Mouse (Mus musculus): Measurements from ENCODE around the gene Spz1. TPM values are rescaled to one million over a fixed set of nuclear protein-coding genes. Genes with fewer than 3 reads are reported as not detected.
"Not testable (repeated sequence)": the region's sequence is repeated elsewhere in the genome, so short reads cannot be mapped to it uniquely, and the experiment has no call there.

The Spz1 gene
- not detected for total RNA-seq (2021)
- long read RNA-seq, experiment 1: 0 reads
- long read RNA-seq, experiment 2: 0 reads

DNA sequence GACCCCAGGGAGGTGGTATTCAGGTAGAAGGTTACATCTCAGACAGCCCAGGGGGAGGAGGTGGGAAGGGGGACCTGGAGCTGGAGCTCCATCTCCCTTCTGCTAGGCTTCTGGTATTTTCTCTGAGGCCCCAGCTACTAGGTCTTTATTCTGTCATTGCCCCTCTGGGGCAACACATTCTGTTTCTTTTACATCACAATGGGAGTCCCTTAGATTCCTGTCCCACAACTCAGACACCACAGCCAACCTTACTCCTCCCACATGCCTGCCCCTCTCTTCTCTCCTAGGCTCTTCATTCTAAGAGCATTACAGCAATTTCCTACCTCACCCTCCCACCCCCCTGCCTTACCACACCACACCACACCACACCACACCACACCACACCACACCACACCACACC lies at the start of gene Spz1:
Gene Spz1 (minus strand): TSS at position 101 of the 400 bp plus-strand sequence.
- DNase-seq (ENCODE audit: extremely low spot score in 1 of 2, low spot score in 2 of 2): no peak
- intact Hi-C loops (cut with DNase I): no loop called here
- Histone ChIP-seq H3K4me3 (no peak within 1 kb of the TSS), H3K27ac (no peak within 1 kb of the TSS)
- TF ChIP-seq CTCF (IDR thresholded peaks at IDR 0.05): no peak

GRCm38 (mm10) chr13:92616459-92616858 lies 40.5 kb upstream of the Spz1 start:
- intact Hi-C loops (cut with DNase I): no loop called here
- Histone ChIP-seq H3K4me3 (no peak overlapping the region), H3K27ac (no peak overlapping the region)
- no peak for TF ChIP-seq CTCF (IDR thresholded peaks at IDR 0.05)
- DNase-seq (ENCODE audit: extremely low spot score in 1 of 2, low spot score in 2 of 2): no peak

- no peak for DNase-seq (ENCODE audit: extremely low spot score in 1 of 2, low spot score in 2 of 2)
- H3K4me3 ChIP-seq: no peak overlapping the region
- no peak for TF ChIP-seq CTCF (IDR thresholded peaks at IDR 0.05)
- intact Hi-C loops (cut with DNase I): no loop called here
- H3K27ac ChIP-seq: no peak overlapping the region
Observed at GRCm38 (mm10) chr13:92615201-92615600, 39.2 kb upstream of the Spz1 start.

DNA sequence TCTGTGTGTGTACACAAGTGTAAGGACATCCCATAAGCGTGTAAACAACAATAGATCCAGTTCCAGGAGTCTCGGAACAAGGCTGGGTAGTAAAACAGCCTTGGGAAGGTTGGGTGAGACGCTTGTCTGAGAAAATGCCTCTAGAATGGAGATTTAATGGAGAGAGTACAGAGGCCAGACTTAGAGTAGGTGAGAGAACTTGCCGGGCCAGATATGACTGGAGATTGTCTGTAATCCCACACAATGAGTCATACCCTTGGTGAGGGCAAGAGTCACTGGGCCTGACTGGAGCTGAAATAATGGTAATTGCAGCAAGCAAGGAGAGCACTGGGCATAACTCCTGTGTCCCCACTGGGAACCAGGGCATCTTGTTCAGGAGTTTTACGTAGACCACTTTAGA lies 37.1 kb upstream of the Spz1 start:
- no peak for TF ChIP-seq CTCF (IDR thresholded peaks at IDR 0.05)
- H3K4me3 ChIP-seq: peak overlapping the region; percentile 100
- H3K27ac ChIP-seq: no peak overlapping the region
- intact Hi-C loops (cut with DNase I): loop anchor here (5.0 kb wide), 1 partner anchor 81 kb away; the partner anchor contains the start of gene Zfyve16
- peak in 1 of 2 experiments; percentile 7 for DNase-seq (ENCODE audit: extremely low spot score in 1 of 2, low spot score in 2 of 2)

DNA sequence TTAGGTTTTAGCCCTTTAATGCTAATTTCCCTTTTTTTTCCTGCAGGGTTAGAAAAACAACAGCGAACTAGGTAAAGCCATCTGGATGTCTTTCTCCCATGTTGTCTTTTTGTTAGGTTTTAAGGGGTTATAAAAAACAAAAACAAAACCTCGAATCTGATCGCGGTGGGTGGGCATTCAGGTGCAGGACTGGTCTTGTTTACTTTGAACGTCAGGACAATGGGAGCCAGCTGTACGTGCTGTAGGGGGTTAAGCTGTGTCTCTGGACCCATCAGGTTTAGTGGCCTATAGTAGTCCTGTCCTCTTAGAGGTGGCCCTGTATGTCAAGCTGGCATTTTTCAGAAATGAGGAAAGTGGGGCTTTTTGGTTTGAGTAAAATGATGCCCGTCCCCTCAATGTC lies 35.9 kb upstream of the Spz1 start:
- intact Hi-C loops (cut with DNase I): loop anchor here (5.0 kb wide), 1 partner anchor 80 kb away; the partner anchor contains the start of gene Zfyve16
- H3K27ac ChIP-seq: peak overlapping the region; percentile 94
- H3K4me3 ChIP-seq: peak overlapping the region; percentile 100
- TF ChIP-seq CTCF (IDR thresholded peaks at IDR 0.05): no peak
- DNase-seq (ENCODE audit: extremely low spot score in 1 of 2, low spot score in 2 of 2): no peak

DNA sequence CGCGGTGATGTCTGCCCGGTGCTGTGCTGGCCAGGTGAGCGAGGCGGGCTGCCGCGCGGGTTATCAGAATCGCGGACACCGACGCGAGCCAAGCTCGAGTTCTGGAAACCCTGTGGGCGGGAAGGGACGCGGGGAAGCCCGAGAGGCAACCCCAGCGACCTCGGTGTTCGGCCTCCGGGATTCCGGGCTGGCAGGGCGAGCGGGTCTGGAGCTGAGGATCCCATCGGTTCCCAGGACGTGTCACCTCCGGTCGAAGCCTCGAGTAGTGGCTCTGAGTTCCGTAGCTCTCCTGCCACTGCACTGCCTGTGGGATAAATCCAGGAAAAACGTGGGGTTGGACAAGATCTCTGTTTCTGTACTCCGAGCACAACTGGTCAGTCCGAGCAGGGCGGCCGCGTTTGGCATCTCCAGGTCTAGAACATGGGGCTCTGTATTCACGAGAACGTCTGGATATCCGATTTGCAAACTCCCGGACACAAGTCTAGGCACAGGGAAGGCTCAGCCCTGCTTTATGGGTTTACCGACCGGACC lies 35.3 kb upstream of the Spz1 start:
- Histone ChIP-seq H3K27ac (peak overlapping the region; percentile 94), H3K4me3 (peak overlapping the region; percentile 100)
- no peak for TF ChIP-seq CTCF (IDR thresholded peaks at IDR 0.05)
- DNase-seq (ENCODE audit: extremely low spot score in 1 of 2, low spot score in 2 of 2): no peak
- intact Hi-C loops (cut with DNase I): loop anchor here (5.0 kb wide), 1 partner anchor 79 kb away; the partner anchor contains the start of gene Zfyve16

- no peak; the same call in none of the 2 replicates for TF ChIP-seq CTCF (IDR thresholded peaks at IDR 0.05)
- peak within 1 kb of the TSS; percentile 100 for H3K4me3 ChIP-seq
- peak within 1 kb of the TSS; percentile 94 for H3K27ac ChIP-seq
- peak; percentile 97 for DNase-seq (ENCODE audit: extremely low spot score in 1 of 2, low spot score in 2 of 2)
- intact Hi-C loops (cut with DNase I): loop anchor here (5.0 kb wide), 1 partner anchor 78 kb away; the partner anchor contains the start of gene Zfyve16
Observed at GRCm38 (mm10) chr13:92610311-92611221, 34.6 kb upstream of the Spz1 start, which contains the start of gene Serinc5. Gene Serinc5 (plus strand): TSS chr13:92611091.

DNA sequence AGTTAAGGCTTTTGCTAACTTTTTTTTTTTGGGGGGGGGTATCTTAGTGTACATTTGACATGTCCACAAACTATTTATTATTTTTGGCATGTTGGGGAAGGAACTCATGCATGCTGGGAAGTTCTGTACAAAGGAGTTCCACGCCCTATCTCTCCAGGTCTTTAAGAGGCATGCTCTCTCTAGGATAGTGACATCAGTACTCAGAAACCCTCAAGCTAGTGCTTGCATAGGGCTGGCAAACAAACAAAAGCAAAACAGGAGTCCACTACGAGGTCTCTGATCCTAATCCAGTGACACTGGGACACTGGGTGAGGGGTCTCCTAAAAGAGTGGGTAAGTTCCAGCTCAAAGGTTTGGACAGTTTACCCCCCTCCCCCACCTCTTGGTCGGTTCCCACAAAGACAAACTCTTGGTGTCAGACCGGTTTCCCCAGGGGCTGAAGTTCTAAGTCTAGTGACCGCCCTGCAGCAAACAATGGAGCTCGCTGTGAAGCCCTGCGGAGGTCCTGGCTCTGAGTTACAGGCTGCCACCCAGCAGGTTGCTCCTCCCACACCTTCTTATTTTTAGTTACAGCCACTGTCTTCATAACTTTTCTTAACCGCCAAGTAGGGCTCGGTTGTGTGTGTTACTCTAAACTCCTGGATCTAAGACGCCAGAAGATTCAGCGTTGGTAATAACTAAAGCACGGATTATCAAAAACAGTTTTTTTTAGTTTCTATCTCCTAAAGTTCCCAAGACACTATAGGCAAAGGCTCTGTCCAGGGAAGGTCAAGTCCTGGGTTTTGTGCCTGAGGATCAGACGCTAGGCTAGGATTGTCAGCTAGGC lies 33.7 kb upstream of the Spz1 start:
- TF ChIP-seq CTCF (IDR thresholded peaks at IDR 0.05): no peak
- H3K27ac ChIP-seq: peak overlapping the region; percentile 94
- peak in 1 of 2 experiments; percentile 21 for DNase-seq (ENCODE audit: extremely low spot score in 1 of 2, low spot score in 2 of 2)
- peak overlapping the region; percentile 100 for H3K4me3 ChIP-seq
- intact Hi-C loops (cut with DNase I): loop anchor here (5.0 kb wide), 1 partner anchor 77 kb away; the partner anchor contains the start of gene Zfyve16

DNA sequence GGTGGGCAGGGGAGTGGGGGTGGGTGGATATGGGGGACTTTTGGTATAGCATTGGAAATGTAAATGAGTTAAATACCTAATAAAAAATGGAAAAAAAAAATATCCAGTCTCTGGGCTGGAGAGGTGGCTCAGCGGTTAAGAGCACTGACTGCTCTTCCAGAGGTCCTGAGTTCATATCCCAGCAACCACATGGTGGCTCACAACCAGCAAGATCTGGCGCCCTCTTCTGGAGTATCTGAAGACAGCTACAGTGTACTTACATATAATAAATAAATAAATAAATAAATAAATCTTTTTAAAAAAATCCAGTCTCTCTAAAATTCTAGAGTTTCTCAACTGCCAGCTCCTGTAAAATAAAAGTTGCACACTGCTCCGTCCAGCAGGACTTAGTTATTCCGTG lies 29.3 kb upstream of the Spz1 start:
- intact Hi-C loops (cut with DNase I); H3K4me3 ChIP-seq: not testable (repeated sequence)

GRCm38 (mm10) chr13:92595424-92595823 lies 19.5 kb upstream of the Spz1 start:
- no peak overlapping the region for H3K27ac ChIP-seq
- intact Hi-C loops (cut with DNase I): no loop called here
- TF ChIP-seq CTCF (IDR thresholded peaks at IDR 0.05): no peak
- no peak overlapping the region for H3K4me3 ChIP-seq
- DNase-seq (ENCODE audit: extremely low spot score in 1 of 2, low spot score in 2 of 2): no peak

More for the DNA sequence above, 29.3 kb upstream of the Spz1 start:
- H3K27ac ChIP-seq: not testable (repeated sequence)
- DNase-seq (ENCODE audit: extremely low spot score in 1 of 2, low spot score in 2 of 2): peak in 1 of 2 experiments; percentile 4

DNA sequence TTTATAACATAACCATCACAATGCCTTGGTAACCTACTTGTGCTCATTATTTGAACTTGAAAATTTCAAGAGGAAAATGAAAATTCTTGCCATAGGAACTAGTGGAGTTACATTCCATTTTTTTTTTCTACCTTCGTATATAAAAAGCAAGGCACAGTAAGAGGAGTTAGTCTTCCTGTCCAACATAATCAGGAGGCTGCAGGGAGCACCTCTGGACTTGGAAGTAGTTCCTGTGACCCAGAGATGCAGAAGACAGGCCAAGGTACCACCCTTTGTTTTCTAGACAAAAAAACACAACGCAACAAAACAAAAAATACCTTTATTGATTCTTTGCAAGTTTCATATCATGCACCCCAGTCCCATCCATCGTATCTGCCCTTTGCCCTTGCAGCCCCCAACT lies 18.9 kb upstream of the Spz1 start:
- no peak overlapping the region for H3K27ac ChIP-seq
- TF ChIP-seq CTCF (IDR thresholded peaks at IDR 0.05): no peak
- H3K4me3 ChIP-seq: no peak overlapping the region
- intact Hi-C loops (cut with DNase I): no loop called here
- no peak for DNase-seq (ENCODE audit: extremely low spot score in 1 of 2, low spot score in 2 of 2)
